Mouse (Mus musculus) cerebellum, postnatal 36 days (tissue): Measurements from ENCODE around the gene Ythdf1.

Experiments
- DNase-seq, 2 experiments: peaks; one replicate each; pipeline ENCODE4 v3.0.0; 2021 to 2022; ENCODE audit warnings: mixed read lengths in 2 of 2

Ythdf1 gene

DNA sequence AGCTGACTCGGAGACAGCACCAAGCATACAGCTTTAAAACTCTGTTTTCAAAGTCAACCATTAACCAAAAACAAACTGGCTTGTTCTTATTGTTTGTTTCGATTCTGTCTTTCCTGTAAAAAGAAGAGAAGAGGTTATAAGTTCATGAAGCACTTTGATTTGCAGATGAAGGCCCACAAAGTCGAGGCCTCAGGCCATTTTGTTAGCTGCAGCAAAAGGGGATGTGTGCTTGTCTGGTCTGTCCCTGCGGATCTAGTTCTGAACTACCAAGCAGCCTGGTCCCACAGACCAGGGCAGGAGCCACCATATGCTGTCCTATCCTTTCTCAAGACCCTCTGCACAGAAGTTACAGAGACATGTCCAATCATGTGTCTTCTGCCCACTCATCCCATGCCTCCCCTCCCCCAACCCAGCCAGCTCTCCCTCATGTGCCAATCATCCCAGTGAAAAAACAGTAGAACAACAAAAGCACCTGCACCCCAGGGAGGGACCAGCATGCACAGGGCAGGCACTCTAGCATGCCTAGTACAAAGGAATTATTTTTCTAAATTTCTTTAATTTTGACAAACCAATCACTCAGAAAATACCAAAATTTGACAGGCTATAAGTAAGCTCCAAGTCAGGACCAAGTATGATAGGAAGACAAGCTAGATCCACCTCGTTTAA lies 15.1 kb downstream of the Ythdf1 start:
- no peak for DNase-seq

DNA sequence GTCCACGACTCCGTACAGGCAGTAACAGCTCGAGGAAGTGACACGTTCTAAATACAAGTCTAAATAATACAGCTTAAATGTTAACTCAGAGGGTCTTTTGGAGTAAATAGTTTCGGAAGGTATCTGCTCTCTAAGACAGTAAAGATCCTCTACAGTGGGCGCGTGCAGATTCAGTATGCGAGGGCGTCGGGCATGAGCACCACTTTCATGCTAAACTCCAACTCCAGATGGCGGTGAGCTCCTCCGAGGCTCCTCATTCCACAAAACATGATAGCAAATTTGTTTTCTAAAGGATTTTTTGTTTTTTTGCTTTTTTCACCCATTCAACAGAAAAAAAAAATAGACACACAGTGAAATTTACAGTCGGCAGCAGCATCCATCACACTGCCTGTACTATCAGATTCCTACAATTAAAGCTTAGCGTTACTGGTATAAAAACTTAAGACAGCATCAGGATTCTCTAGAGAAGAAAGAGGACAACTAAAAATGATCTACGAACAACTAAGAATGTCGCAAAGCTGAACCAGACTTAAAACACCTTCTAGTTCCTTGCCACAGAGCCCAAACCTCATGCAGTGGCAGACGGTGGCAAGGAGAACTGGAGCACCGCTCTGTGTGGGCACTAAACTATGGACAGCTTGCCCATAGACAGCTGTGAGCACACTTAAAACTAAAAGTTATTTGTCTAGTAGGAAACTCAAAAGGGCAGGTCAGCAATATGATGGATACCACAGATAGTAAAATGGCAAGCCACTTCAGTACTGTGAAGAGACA lies 16.1 kb downstream of the Ythdf1 start:
- no peak for DNase-seq

DNA sequence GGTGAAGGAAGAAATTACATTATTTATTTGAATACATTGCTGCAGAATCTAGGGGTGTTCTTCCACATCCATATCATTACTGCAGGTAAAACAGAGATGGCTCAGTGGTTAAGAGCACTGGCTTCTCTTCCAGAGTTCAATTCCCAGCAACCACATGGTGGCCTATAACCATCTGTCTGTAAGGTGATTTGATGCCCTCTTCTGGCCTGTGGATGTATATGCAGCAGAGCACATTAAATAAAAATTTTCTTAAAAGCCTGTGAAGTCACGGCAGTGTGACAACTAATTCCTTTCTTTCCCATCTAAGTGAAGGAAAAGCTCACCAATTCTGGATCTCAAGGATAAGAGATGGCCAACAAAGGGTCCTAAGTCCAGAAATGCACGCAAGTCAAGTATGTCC lies 18.7 kb downstream of the Ythdf1 start:
- DNase-seq, result peak; percentile 32 to 53

DNA sequence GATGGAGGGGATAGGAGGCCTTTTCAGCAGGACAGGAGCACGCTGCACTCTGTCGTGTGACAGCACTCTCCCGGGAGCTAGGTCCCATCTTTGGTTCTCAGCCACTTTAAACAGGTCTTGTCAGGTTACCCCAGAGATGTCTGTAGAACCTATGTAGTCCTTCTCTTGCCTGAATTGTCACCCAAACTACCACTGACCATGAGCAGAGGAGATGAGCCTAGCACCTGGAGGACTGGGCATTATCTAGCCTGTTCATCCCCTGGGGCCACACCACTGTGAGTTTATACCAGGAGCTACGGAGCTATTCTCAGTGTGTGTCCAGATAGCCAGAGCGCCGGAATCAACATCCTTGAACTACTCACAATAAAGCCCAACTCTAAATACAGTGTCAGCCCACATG lies 22.9 kb downstream of the Ythdf1 start:
- peak in 1 of 2 experiments; percentile 19 for DNase-seq

DNA sequence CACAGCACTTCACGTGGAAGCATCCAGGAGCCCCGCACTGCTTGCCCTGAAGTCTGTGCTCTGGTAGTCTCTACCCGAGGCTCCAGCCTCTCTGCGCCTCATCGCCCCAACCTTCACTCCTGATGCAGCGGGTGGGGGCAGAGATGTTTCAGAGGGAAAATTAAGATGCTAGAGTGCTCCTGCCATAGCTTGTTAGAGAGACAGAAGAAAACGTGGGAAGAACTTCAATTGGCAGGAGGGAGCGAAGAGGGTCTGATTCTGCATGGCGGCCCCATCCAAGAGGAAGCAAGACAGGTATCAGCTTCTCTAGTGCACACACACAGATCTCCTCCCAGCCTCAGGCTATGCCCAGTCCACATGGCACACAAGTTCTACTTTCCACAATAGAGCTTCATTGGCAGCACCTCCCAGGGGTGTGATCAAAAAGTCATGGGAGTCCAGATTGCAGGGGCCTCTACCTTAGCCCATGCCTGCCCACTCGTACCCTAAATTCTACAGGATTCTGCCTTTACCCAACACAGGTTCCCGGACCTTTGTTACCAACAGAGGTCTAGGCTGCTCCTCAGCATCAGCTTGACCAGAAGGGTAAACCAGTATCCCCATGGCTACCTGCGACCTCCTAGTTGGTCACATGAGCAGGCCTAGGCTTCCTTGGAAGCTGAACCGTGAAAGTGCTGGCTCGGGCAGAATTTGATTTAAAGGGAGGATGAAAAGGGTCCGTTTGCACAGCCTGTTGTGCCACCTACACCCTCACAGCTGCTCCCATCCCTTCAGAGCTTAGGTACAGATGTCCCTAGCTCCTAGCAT lies 23.7 kb downstream of the Ythdf1 start:
- DNase-seq, result peak in 1 of 2 experiments; percentile 32

DNA sequence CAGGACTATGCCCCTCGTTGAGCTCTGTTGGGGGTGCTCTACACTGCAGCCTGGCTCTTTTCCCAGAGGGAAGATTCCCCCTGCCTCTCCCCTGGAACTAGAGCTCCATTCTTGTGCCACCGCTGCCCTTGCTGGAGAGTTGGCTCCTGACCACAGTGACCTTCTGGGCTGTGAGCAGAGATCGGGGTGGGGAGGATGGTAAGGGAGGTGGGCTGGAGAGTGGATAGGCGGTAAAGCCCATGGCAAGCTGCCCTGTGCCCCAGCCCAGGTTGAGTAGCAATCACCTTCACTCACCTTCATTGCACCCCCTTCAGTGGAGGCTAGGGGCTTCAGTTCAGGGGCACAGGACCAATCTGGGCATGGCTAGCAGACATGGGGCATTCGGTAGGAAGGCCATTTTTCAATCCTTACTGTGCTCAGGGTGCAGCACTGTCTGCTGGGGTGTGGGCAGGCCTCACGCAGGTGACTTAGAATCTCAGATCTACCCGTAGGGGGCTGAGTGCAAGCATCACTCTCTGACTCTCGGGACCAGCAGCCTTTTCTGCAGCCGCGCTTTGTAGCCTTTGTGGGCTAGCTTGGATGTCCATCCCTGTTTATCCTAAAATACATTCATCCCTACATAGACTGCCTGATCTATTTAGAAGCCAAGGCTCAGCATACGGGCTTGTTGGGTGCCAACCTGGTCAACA lies 24.8 kb downstream of the Ythdf1 start:
- DNase-seq, result peak; percentile 33 to 43

DNA sequence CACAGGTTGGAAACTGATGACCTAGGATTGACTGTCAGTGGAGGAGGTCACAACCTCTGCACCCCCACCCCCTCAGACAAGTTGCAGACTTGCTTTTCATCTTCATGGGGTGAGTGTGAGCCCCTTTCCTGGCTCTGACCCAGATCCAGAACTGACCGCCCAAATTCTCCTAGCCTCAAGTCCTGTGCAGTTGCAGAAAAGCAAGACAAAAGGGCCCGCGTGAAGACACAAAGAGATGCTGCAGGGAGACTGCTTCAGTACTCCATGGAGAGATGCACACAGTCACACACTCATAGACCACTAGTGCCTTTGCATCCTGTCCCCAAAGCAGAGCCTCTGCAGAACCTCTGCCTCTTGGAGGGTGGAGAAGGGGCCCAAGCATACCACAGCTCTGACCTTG lies 25.4 kb downstream of the Ythdf1 start:
- peak; percentile 39 to 45 for DNase-seq

DNA sequence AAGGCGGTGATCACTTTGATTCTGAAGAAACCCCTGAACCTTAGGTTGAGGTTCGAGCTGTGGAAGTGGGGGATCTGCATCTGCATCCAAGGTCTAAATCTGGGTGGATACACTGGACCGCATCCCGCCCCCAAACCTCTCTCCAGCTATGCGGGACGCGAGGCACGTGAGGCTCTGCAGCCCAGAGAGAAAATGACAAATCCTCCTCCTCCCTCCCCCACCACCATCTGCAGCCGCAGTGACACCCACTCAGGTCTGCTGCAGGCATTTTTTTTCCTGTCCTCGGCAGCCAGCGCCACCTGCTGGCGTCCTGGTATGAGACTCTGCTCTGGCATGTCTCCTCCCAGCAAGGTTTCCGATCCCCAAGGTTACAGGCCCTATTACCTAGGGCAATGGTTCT lies 26.0 kb downstream of the Ythdf1 start:
- peak; percentile 96 to 97 for DNase-seq

DNA sequence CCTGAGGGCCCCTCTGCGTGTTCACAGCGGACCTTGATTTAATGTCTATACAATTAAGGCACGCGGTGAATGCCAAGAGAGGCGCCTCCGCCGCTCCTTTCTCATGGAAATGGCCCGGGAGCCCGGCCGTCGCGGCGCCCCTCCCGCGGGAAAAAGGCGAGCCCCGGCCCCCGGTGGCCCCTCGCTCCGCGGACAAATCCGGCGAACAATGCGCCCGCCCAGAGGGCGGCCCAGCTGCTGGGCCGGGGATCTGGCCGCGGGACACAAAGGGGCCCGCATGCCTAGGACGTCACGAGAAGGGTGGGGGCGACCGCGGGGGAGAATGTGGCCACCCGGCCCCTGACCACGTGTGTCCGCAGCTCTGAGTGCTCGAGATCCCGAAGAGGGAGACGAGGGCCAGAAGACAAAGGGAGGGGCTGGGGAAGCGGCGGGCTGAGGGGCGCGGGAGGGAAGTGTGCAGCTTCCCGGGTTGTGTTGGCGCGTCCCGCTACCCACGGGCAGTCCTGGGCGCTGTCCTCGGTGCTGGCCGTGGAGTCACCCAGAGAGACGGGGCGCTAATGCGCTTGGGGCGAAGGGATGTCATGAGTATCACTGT lies 26.6 kb downstream of the Ythdf1 start:
- peak; percentile 75 to 80 for DNase-seq

DNA sequence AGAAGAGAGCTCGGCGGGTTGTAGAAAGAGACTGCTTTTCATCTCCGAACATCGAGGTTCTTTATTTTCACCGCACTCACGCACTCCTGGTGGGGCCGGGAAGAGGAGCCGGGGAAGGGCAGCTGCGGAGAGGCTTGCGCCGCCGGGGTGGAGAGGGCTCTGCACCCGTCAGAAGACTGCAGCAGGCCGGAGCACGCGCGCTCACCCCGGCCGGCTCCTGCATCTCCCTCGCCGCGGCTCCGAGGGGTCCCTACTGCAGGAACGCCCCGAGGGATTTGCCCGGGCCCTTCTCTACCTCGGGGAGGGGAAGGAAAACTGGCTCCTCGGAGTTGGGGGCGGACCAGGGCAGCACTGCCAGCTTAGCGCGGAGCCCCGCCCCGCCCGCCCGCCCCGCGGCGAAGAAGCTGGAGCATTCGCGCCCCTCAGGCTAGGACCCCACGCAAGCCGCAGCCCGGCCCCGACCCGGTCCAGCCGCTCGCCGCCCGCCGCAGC lies 27.2 kb downstream of the Ythdf1 start:
- peak; percentile 62 to 67 for DNase-seq

DNA sequence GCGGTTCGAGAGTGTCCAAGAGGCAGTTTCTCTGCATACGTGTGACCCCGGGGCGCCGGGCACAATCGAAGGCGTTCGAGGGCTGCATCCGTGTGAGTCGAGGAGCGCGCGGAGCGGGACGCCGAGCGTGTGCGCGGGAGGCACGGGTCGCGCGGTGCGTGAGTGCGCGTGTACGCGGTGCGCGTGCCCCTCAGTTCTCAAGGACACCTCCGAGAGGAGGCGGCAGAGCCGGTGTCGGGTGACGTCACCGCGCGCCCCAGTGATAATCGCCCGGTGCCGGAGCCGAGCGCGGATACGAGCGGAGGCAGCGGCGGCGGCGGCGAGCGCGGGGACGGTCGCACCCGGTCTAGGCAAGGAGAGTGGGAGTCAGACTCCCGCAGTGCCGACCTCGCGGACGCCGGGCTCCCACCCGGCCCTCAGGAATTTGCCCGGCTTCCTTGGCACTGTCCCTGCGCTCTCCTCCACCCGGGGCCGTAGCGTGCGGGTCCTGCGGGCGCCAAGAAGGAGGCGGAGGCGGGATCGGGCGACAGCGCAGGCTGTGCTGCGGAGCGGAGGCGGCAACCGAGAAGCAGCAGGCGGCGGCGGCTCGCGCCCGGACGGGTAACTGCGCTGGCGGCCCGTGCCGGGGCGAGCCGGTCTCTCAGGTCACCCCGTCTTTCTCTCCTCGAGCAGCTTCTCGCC lies 27.8 kb downstream of the Ythdf1 start:
- peak; percentile 96 to 97 for DNase-seq

DNA sequence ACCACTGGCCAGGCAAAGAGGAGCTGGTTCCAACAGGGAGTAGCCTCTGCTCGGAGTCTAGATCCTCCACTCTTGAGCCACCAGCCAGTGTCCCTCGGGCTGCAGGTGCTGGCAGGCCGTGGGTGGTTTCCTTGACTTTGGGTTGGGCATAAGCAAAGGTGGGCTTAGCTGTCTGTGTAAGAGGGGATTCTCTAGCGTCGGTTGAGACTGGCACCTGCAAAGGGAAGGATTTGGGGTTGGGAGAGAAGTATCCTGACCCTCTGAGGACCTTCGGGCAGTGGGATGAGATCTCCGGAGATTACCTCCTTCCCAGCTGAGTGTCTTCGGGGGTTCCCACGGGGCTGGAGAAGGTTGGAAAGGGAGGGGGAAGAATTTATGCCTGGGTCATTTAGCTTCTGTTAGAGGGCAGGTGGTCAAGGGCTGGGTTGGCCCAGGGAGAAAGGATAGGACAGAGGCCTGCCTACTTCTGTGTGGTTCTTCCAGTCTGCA lies 28.9 kb downstream of the Ythdf1 start:
- DNase-seq, result peak in 1 of 2 experiments; percentile 20

DNA sequence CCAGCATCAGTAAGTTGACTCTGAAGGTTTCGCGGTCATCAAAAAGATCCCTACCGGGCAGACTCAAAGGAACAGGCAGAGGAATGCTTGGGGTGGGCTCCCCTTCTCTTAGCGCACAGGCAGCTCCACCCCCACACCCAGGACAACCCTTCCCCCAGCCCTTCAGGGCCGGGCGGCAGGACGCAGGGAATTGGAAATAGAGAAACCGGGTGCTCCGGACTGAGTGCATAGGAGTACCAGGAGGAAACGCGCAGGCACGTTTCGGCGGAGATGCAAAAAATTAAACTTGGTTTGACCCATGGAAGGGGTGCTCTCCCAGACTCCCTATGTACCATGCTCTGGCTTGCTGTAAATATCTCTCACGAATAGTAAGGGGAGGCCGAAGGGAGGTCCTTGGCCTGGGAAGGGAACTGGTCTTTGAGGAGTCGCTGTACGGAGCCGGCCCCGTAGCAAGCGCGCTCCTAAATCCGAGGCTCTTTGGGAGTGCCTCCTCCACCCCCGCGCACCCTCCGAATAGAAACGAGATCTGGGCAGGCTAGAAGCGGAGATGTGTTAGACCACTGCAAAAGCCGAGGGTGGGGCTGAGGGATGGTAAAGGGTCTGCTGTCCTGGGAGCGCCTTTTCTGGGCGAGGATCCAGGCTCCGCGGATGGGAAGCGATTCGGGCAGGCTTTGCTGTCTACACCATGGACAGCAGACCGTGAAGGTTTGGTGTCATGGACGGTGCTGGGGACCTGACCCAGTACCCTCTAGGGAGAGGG lies 29.5 kb downstream of the Ythdf1 start:
- DNase-seq, result peak; percentile 55 to 56

DNA sequence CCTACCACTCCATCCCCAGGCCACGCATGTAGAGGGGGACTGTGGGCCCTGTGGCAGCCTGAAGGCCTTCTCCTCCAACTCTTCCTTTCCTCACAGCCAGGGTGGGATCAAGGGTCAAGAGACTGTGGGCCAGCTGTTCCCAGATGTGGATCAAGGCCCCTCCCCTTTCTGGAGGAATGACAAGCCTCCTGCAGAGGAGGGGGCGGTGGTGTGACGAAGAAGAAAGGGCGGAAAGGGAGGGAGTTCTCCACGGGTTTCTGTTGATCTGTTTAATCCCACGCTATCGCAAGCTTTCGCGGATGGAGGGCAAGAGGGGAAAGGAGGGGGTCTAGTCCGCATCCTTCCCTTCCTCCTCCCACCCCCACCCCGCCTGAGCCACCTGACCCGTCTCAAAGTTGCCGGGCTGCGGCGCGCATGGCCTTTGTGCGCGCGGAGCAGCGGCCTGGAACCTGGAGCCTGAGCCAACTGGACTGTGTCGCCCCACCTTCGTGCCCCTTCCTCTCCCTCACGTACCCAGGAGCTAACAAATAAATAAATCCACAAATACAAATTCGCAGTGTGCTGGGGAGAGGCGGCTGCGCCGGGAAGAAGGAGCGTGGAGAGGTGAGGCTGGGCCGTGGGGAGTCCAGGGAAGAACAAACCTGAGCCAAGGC lies 30.2 kb downstream of the Ythdf1 start:
- peak in 1 of 2 experiments; percentile 25 for DNase-seq

DNA sequence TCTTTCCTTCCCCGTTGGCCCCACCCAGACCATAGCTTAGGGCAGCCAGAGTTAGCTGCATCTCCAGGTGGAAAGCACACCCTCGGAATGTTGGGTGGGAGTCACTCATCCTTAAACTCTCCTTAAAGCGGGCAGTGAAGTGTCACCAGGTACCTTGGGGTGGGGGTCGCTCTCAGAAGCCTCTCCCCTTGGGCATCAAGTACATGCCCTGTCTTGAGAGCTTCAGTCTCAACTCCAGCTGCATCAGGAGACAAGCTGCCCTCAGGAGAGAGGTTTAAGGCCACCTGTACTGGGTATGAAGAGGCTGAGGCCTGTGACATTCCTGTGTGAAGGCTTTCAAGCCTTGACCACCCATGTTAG lies 30.8 kb downstream of the Ythdf1 start:
- DNase-seq, result no peak

DNA sequence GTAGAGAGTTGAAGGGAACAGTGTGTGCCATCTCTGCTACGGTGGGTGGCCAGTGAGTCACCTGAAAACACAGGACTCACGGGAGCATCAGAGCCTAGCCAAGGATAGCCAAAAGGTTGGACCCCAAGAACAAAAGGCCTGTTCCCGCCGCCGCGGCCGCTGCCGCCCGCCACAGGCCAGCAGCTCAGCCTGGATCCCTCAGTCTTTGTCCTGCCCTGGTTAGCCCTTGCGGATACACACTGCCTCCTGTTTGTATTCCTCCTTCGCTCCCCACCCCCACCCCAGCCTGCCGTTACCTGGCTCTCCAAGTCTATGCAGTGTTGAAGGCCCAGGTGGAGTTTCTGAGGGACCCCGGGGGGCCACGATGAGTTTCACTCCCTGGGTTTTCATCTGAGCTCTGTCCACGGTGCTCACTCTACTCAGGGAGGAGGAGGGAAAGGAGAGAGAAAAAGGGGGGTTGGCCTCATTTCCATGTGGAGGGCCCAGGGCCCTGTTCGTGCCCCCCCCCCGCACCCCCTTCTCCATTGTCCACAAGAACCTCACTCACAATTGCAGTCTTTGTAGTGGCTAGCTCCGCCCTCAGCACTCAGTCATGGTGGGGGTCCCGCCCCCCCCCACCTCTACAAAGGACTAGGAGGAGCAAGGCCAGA lies 31.4 kb downstream of the Ythdf1 start:
- DNase-seq, result no peak

DNA sequence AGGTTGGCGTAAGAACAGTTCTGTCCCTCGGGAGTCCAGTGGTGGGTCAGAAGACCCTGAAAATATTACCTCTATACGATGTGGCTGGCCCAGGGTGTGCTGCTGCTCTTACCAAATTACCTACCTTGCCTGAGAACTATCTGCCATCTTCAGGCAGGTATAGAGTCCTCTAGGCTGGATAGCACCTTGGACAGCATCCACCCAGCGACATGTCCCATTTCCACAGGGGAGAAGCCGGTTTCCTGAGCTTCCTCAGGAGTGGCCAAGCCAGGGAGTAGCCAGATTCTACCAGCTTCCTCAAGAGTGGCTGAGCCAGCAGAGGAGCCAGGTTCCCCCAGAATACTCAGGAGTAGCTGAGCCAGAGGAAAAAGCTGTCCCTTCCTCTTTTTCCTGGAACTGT lies 35.5 kb downstream of the Ythdf1 start:
- no peak for DNase-seq

DNA sequence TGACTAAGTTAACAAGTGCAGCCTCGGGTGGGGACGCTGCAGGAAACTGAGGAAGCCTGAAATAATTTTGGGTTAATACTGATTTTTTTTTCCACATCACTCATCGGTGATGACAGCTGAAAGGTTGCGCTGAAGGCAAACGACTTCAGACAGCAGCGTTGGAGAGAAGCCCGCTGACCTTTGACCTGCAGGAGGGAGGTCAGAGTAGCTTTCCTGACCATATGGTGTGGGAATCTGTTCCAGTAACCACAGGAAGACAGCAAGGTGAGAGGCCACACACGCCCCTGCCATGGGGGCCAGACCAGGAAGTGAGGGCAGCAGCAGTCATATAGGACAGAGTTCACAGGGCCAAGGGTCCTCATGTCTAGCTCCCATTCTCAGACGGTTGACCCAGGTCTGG lies 39.5 kb downstream of the Ythdf1 start:
- DNase-seq, result no peak

DNA sequence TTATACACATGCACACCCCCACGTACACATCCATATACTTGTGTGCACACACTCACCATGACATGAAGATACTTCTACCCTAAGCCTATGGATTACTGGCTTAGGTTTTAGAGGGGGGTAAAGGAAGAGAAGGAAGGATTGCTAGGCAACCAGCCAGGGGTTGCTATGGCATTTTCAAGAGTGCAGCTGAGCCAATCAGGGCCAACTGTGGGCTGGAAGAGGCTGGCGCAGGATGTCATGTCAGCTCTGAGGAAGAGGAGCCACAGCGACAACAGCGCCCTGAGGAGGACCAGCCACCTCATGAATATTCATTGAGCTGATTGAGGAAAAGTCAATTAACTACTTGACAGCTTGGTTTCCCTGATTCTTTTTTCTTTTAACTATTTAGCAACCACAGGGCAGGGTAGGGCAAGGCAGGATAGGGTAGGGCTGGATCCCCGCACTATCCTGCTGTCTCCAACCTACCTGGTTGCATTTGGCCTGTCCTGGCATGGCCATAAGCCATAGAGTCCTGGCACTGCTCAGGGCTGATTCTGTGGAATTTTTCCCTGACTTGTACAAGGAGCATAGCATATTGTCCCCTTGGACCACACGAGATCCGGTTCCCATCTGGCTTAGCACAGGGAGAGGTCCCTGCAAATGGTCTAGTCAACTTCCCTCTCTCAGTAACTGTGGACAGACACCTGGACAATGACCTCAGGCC lies 41.2 kb downstream of the Ythdf1 start:
- peak; percentile 57 to 59 for DNase-seq
